Mouse (Mus musculus) heart, postnatal 25 days (tissue): Measurements from ENCODE around the gene Ctdspl. TPM values are rescaled to one million over a fixed set of nuclear protein-coding genes. Genes with fewer than 3 reads are reported as not detected.

Experiments used
- DNase-seq: peaks from one replicate; pipeline ENCODE4 v3.0.0; 2022; ENCODE audit warnings: low spot score
- intact Hi-C: fragments of 180-260 bp; cut with DNase I; formaldehyde crosslinking; loops from one replicate; pipeline ENCODE4 v1.15.1; 2025
- total RNA-seq, 2 experiments: library from RNA; stranded (reverse); gene quantifications; 2 replicates each; pipeline ENCODE4 v1.2.3; 2021

Gene Ctdspl
- total RNA-seq, 2 experiments from 2014 or later = 10.1 to 12.7 TPM

DNA sequence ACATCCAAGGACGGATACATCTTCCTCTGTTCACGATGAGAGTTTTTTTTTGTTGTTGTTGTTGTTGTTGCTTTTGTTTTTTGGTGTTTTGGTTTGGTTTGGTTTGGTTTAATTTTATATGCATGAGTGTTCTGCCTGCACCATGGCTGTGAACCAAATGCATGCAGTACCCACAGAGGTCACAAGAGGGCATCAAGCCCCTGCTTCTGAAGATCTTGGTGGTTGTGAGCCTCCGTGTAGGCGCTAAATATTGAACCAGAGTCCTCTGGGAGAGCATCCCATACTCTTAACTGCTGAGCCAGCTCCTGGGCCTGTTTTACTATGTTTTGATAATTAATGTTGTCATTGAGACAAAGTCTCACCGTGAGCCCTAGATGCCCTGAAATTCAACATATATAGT, 11.0 kb upstream of the Ctdspl start:
- intact Hi-C loops = no loop called here
- no peak for DNase-seq

GRCm38 (mm10) chr9:118919672-118920186, 6.5 kb upstream of the Ctdspl start:
- no peak for DNase-seq
- intact Hi-C loops = loop anchor here (1.0 kb wide), 2 partner anchors 110 to 148 kb away; no protein-coding TSS in a partner anchor

GRCm38 (mm10) chr9:118920798-118921515, 5.3 kb upstream of the Ctdspl start:
- DNase-seq = peak; percentile 68
- intact Hi-C loops = loop anchor here (1.0 kb wide), 2 partner anchors 108 to 146 kb away; no protein-coding TSS in a partner anchor

DNA sequence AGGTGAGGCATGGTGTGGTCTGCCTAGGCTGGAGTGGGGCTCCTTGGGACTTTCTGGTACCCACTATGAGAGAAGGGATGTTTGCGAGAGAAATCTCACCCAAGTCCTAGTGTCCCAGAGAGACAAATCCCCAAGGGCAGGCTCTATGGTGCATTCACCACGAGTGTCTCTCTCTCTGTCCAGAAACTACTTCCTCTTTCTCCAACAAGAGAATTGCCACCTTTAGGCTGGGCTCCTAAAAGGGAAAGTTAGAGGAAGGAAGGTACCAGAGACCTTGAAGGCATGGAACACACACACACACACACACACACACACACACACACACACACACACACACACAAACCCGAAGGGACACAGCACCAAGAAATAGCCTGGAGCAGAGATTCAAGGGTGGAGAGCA, 4.3 kb upstream of the Ctdspl start:
- no peak for DNase-seq
- intact Hi-C loops = no loop called here

- no peak for DNase-seq
- intact Hi-C loops = loop anchor here (5.0 kb wide), 1 partner anchor 53 kb away; no protein-coding TSS in a partner anchor
Measured at GRCm38 (mm10) chr9:118924554-118925085, 1.6 kb upstream of the Ctdspl start.

DNA sequence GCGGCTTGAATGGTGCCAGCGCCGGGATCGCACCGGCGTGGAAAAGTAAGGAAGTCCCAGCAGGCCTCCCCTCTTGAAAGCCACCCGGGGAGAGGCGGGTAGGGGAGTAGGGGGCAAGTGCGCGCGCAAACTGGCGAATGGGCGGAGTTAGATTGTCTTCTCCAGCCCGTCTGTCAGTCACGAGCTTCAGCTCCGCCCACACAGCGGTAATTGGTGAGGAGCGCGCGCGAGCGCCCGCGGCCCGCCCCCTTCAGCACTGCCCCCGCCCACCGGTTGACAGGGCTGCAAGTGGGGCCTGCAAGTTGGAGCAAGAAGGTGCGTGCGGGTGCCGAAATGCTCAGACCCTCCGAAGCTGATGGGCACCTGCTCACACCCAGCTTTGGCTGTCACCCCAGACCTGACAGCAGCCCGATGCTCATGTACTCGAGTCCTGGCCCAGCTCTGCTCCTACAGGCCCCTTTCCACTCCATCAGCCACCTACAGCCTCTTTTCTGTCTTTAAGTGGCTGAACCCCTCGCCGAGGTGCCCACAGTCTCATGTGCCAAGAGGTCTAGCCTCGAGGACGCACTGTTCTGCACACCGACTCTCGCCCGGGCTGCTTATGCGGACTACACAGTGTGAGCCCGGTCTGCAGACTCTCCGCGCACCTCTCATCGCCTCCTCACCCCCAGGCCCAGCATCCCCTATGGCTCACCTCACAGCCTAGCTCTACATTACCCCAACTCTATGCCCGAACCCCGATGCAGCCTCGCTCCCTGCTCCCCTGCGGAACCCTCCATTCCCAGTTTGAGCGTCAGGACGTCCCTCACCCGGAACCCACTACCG, 755 bp upstream of the Ctdspl start:
- peak; percentile 92 for DNase-seq
- intact Hi-C loops = loop anchor here (5.0 kb wide), 1 partner anchor 52 kb away; no protein-coding TSS in a partner anchor

DNA sequence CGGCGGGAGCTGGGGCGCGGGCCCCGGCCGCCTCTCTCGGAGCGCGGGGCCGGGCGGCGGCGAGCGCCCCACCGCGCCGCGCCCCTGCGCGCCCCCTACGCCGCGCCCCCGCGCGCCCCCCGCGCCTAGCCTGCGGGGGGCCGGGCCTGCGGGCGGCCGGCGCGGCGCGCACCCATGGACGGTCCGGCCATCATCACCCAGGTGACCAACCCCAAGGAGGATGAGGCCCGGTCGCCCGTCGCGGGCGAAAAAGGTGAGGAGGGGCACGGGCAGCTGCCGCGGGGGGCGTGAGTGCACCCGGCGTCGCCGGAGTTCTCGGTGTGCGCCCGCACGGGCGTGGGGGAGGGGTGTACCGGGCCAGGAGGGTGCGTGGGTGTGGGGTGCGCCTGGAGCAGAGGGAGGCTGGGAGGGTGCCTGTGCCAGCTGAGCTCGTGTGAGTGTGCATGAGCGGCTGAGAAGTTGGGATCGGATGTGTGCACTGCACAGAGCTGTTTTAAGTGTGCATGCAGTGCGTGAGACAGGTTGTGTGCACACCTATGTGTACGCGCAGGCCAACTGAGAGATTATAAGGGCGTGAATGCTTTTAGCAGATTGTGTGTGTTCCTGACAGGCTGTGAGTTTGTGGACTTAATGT, 552 bp downstream of the Ctdspl start:
- intact Hi-C loops = loop anchor here (5.0 kb wide), 1 partner anchor 50 kb away; no protein-coding TSS in a partner anchor
- no peak for DNase-seq

DNA sequence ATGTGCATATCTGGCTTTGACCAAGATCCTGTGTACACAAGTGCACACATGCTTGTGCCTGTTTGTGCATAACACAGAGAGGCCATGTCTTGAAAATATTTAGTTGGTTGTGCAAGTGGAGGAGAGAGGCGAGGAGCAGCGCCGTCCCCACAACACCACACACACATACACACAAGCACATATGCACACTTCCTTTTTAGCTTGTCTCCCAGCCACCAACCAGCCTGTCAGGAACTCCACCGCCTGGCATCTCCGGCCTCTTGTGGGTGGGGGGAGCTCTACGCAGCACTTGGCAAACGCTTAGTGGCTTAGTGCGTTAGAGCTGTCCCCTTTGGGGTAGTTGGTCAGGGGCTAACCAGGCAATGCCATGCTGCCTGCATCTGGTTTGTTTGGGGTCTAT, 1.2 kb downstream of the Ctdspl start:
- DNase-seq = no peak
- intact Hi-C loops = loop anchor here (5.0 kb wide), 1 partner anchor 50 kb away; no protein-coding TSS in a partner anchor

GRCm38 (mm10) chr9:118928007-118928406, 1.8 kb downstream of the Ctdspl start:
- intact Hi-C loops = loop anchor here (5.0 kb wide), 1 partner anchor 49 kb away; no protein-coding TSS in a partner anchor
- DNase-seq = no peak

GRCm38 (mm10) chr9:118928656-118929055, 2.4 kb downstream of the Ctdspl start:
- no peak for DNase-seq
- intact Hi-C loops = loop anchor here (5.0 kb wide), 1 partner anchor 49 kb away; no protein-coding TSS in a partner anchor

DNA sequence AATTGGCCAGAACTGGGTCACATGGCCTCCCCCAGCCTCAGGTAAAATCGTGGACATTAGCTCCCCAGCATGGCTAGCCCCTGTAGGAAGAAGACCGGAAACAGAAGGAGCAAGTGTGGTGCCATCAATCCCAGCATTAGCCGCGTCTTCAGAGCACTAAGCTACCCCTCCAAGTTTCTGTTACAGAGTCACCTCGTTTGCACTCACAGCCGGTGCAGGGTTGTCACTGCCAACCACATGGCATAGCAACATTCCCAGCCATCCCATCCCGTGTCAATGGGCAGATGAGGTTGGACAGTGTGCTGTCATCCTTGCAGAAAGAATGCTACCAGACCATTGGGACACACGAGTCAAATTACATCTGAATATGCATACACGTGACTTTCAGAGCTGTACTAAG, 4.4 kb downstream of the Ctdspl start:
- intact Hi-C loops = no loop called here

DNA sequence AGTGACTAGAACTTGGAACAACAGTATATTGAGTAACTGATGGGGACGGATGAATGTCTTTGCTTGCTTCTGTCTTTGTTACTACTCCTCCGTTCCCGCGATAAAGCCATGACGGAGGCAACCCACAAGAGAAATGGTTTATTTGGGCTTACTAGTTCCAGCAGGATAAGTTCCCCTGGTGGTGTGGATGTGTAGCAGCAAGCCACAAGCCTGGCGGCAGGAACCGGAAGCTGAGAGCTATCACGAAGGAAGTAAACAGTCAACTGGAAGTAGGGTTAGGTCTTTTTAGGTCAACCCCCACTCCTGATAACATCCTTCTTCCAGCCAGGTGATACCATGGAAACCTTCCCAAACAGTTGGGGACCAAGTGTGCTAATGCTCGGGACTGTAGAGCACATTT, 7.5 kb downstream of the Ctdspl start:
- intact Hi-C loops = no loop called here
- DNase-seq = no peak

More for the DNA sequence above, 4.4 kb downstream of the Ctdspl start:
- DNase-seq = no peak

- no peak for DNase-seq
- intact Hi-C loops = no loop called here
Measured at GRCm38 (mm10) chr9:118934319-118934718, 8.1 kb downstream of the Ctdspl start.

- intact Hi-C loops = no loop called here
- DNase-seq = no peak
Measured at GRCm38 (mm10) chr9:118935098-118935497, 8.8 kb downstream of the Ctdspl start.

DNA sequence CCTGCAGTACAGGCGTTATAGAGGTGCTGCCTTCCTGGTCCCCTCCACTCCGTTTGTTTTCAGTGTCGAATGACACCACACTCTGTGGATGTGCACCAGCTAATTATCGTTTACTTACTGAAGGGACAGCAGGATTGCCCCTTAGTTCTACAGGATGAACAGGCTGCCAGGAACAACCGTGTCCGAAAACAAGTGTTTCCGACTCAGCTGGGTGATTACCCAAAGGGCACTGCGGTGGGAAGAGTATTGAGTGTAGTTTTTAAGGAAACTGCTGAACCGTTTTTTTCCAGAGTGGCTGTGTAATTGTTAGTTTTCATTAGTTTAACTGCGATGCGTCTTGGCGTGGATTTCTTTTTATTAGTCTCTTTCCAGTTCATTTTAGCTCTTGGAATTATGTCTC, 9.8 kb downstream of the Ctdspl start:
- DNase-seq = no peak
- intact Hi-C loops = no loop called here

- intact Hi-C loops = no loop called here
- peak; percentile 64 for DNase-seq
Measured at GRCm38 (mm10) chr9:118937515-118937914, 11.3 kb downstream of the Ctdspl start.

DNA sequence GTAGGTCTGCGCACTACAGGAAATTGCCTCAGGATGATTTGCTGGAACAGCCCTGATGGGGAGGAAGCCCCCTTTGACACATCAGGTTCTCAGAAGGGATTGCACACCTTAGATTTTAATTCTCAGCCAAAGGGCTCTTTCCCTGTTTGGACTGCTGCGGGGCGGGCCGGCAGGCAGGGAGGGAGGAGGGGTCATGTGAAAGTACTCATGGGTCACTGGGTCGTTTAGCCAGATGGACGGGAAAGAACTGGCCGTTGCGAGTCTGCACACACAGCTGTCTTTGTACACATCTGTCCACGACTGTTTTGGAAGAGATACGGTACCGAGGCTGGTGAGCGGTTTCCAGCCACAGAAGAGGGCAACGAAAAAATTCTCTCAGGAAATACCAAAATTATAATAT, 13.2 kb downstream of the Ctdspl start:
- DNase-seq = no peak
- intact Hi-C loops = no loop called here

DNA sequence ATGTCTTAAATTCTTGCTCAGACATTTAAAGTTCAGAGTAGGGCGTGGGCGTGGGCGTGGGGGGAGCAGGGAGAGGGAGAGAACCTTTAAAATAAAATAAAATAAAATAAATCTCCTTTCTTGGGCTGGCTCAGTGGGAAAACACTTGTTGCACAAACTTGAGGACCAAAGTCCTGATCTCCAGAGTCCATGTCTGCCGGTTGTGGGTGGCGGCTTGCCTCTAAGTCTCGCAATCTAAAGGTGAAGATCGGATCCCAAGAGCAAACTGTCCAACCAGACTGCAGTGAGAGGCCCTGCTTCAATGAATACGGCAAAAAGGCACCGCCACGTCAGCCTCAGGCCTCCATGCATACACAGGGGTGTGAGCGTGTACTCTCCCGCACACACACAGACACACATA, 13.6 kb downstream of the Ctdspl start:
- no peak for DNase-seq
- intact Hi-C loops = no loop called here

DNA sequence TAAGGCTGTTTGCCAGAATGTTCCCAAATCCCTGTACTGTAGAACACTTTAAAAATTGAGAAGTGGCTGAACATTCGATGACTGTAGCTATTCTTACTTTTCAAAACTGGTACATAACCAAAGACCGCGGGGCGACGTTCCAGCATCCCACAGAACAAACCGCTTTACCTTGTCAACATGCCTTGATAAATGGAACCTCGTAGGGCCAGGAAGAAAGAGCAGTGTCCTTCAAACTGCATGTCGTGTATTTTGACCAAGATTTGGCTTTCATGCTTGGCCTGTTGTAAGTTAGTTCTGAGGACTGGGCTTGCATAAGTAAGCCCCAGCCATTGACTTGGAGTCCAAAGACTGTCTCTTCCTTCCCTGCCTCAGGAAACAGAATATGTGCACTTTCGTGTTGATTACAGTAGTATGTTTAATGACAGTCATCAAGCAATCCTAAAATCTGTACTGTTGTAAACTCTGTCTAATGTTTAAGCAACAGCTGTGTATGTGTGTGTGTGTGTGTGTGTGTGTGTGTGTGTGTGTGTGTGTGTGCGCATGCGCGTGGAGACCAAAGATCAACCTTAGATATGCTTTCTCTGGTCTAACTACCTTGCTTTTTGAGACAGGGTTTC, 14.4 kb downstream of the Ctdspl start:
- DNase-seq = no peak
- intact Hi-C loops = no loop called here
